Mouse (Mus musculus): Measurements from ENCODE around the gene Eipr1. TPM values are rescaled to one million over a fixed set of nuclear protein-coding genes. Genes with fewer than 3 reads are reported as not detected.

The Eipr1 gene
- total and polyA plus RNA-seq, 2 experiments from 2014 or later, result 60.8 to 66.6 TPM

- Histone ChIP-seq H3K9ac (no peak overlapping the region), H3K9me3 (ENCODE audit: low read length) (no peaks in the 10 kb centered on the region), H3K36me3 (ENCODE audit: insufficient read depth) (peaks cover 13% of the 10 kb centered on the region), H3K4me2 (ENCODE audit: low read depth) (no peak overlapping the region), H3K4me1 (ENCODE audit: insufficient read depth) (no peaks in the 10 kb centered on the region), H3K4me3 (ENCODE audit: low read depth, low read length) (no peak overlapping the region), H3K27ac (ENCODE audit: low read depth, low read length) (no peak overlapping the region; the same call in 1 of the 2 replicates), H3K27me3 (ENCODE audit: insufficient read depth, low read length) (no peaks in the 10 kb centered on the region)
- ATAC-seq, result peak; percentile 30
- WGBS, result 78% methylated on average over 12 of the region's 12 CpGs
- no peak for DNase-seq
- no peak for TF ChIP-seq CTCF (IDR thresholded peaks at IDR 0.05; ENCODE audit: low read depth)
These were observed 120.7 kb downstream of the Eipr1 start for GRCm38 (mm10) chr12:28872271-28872670.

GRCm38 (mm10) chr12:28874781-28875251 is 123.2 kb downstream of the Eipr1 start:
- DNase-seq, result peak; percentile 65
- H3K9ac ChIP-seq, result no peak overlapping the region
- no peaks in the 10 kb centered on the region for H3K4me1 ChIP-seq (ENCODE audit: insufficient read depth)
- no peak overlapping the region for H3K4me2 ChIP-seq (ENCODE audit: low read depth)
- H3K27ac ChIP-seq (ENCODE audit: low read depth, low read length), result 0 out of 2 replicates have a peak overlapping the region, but pooled peaks have one; percentile 58
- H3K27me3 ChIP-seq (ENCODE audit: insufficient read depth, low read length), result no peaks in the 10 kb centered on the region
- peak; percentile 32; the same call in 1 of the 2 replicates for ATAC-seq
- no peak for TF ChIP-seq CTCF (IDR thresholded peaks at IDR 0.05; ENCODE audit: low read depth)
- peaks cover 6% of the 10 kb centered on the region; the same call in 1 of the 2 replicates for H3K36me3 ChIP-seq (ENCODE audit: insufficient read depth)
- no peaks in the 10 kb centered on the region for H3K9me3 ChIP-seq (ENCODE audit: low read length)
- 22% methylated on average over 8 of the region's 8 CpGs for WGBS
- H3K4me3 ChIP-seq (ENCODE audit: low read depth, low read length), result no peak overlapping the region

GRCm38 (mm10) chr12:28875471-28875870 is 123.9 kb downstream of the Eipr1 start:
- ATAC-seq (no peak), DNase-seq (no peak)
- no peak for TF ChIP-seq CTCF (IDR thresholded peaks at IDR 0.05; ENCODE audit: low read depth)
- 72% methylated on average over 8 of the region's 8 CpGs for WGBS
- H3K4me3 ChIP-seq (ENCODE audit: low read depth, low read length), result no peak overlapping the region
- no peak overlapping the region for H3K4me2 ChIP-seq (ENCODE audit: low read depth)
- H3K36me3 ChIP-seq (ENCODE audit: insufficient read depth), result 0 out of 2 replicates have a peak, but pooled peaks cover under 1% of the 10 kb centered on the region
- 0 out of 2 replicates have a peak overlapping the region, but pooled peaks have one; percentile 22 for H3K27ac ChIP-seq (ENCODE audit: low read depth, low read length)
- no peak overlapping the region for H3K9ac ChIP-seq
- no peaks in the 10 kb centered on the region for H3K27me3 ChIP-seq (ENCODE audit: insufficient read depth, low read length)
- no peaks in the 10 kb centered on the region for H3K9me3 ChIP-seq (ENCODE audit: low read length)
- H3K4me1 ChIP-seq (ENCODE audit: insufficient read depth), result no peaks in the 10 kb centered on the region

GRCm38 (mm10) chr12:28880471-28880870 is 128.9 kb downstream of the Eipr1 start:
- DNase-seq (no peak), ATAC-seq (peak; percentile 32; the same call in 1 of the 2 replicates)
- Histone ChIP-seq H3K36me3 (ENCODE audit: insufficient read depth) (no peaks in the 10 kb centered on the region; the same call in 1 of the 2 replicates), H3K9ac (no peak overlapping the region), H3K4me2 (ENCODE audit: low read depth) (no peak overlapping the region), H3K27me3 (ENCODE audit: insufficient read depth, low read length) (no peaks in the 10 kb centered on the region), H3K9me3 (ENCODE audit: low read length) (no peaks in the 10 kb centered on the region), H3K4me1 (ENCODE audit: insufficient read depth) (no peaks in the 10 kb centered on the region), H3K4me3 (ENCODE audit: low read depth, low read length) (no peak overlapping the region), H3K27ac (ENCODE audit: low read depth, low read length) (no peak overlapping the region)
- no peak for TF ChIP-seq CTCF (IDR thresholded peaks at IDR 0.05; ENCODE audit: low read depth)

GRCm38 (mm10) chr12:28887712-28888111 is 136.1 kb downstream of the Eipr1 start:
- no peaks in the 10 kb centered on the region for H3K9me3 ChIP-seq (ENCODE audit: low read length)
- no peaks in the 10 kb centered on the region for H3K27me3 ChIP-seq (ENCODE audit: insufficient read depth, low read length)
- WGBS, result 72% methylated on average over 6 of the region's 6 CpGs
- DNase-seq (peak; percentile 62), ATAC-seq (peak; percentile 63)
- H3K9ac ChIP-seq, result no peak overlapping the region
- no peak overlapping the region for H3K4me3 ChIP-seq (ENCODE audit: low read depth, low read length)
- H3K4me1 ChIP-seq (ENCODE audit: insufficient read depth), result 0 out of 2 replicates have a peak, but pooled peaks cover 4% of the 10 kb centered on the region
- no peak overlapping the region for H3K27ac ChIP-seq (ENCODE audit: low read depth, low read length)
- TF ChIP-seq CTCF (IDR thresholded peaks at IDR 0.05; ENCODE audit: low read depth), result peak; percentile 60
- no peaks in the 10 kb centered on the region; the same call in 1 of the 2 replicates for H3K36me3 ChIP-seq (ENCODE audit: insufficient read depth)
- no peak overlapping the region for H3K4me2 ChIP-seq (ENCODE audit: low read depth)

- Histone ChIP-seq H3K4me3 (ENCODE audit: low read depth, low read length) (no peak overlapping the region), H3K27me3 (ENCODE audit: insufficient read depth, low read length) (no peaks in the 10 kb centered on the region), H3K9ac (0 out of 2 replicates have a peak overlapping the region, but pooled peaks have one; percentile 4), H3K36me3 (ENCODE audit: insufficient read depth) (no peaks in the 10 kb centered on the region), H3K9me3 (ENCODE audit: low read length) (no peaks in the 10 kb centered on the region), H3K4me2 (ENCODE audit: low read depth) (no peak overlapping the region), H3K4me1 (ENCODE audit: insufficient read depth) (0 out of 2 replicates have a peak, but pooled peaks cover 4% of the 10 kb centered on the region), H3K27ac (ENCODE audit: low read depth, low read length) (peak overlapping the region; percentile 57)
- WGBS, result 28% methylated on average over 7 of the region's 7 CpGs
- DNase-seq (peak; percentile 67), ATAC-seq (peak; percentile 87)
- TF ChIP-seq CTCF (IDR thresholded peaks at IDR 0.05; ENCODE audit: low read depth), result peak; percentile 18; the same call in 1 of the 2 replicates
These were observed 137.6 kb downstream of the Eipr1 start for GRCm38 (mm10) chr12:28889068-28889674.

GRCm38 (mm10) chr12:28891523-28891922 is 139.9 kb downstream of the Eipr1 start:
- Histone ChIP-seq H3K9me3 (ENCODE audit: low read length) (no peaks in the 10 kb centered on the region), H3K36me3 (ENCODE audit: insufficient read depth) (no peaks in the 10 kb centered on the region), H3K27me3 (ENCODE audit: insufficient read depth, low read length) (no peaks in the 10 kb centered on the region), H3K4me3 (ENCODE audit: low read depth, low read length) (no peak overlapping the region), H3K9ac (no peak overlapping the region), H3K27ac (ENCODE audit: low read depth, low read length) (no peak overlapping the region), H3K4me1 (ENCODE audit: insufficient read depth) (0 out of 2 replicates have a peak, but pooled peaks cover 4% of the 10 kb centered on the region), H3K4me2 (ENCODE audit: low read depth) (no peak overlapping the region)
- 44% methylated on average over 5 of the region's 5 CpGs for WGBS
- no peak for DNase-seq
- peak; percentile 26; the same call in 1 of the 2 replicates for ATAC-seq
- no peak for TF ChIP-seq CTCF (IDR thresholded peaks at IDR 0.05; ENCODE audit: low read depth)
